Mouse (Mus musculus) hindbrain, embryonic 16.5 days (tissue): ENCODE measurements at regions not wholly inside any gene's neighbourhood (a gene's known extent, or its start where the extent isn't known, plus 50 kb on each side); places are given as distances from the start of the nearest gene placed in this dataset.

Experiments used
- ATAC-seq: fragments of 200-750 bp; cut with Nextera tagmentation; 2 replicates; pipeline ENCODE4 v1.8.0; 2017; ENCODE audit warnings: moderate TSS enrichment, moderate library complexity
- H3K27ac ChIP-seq: fragments of 300-500 bp; sonication (generic); 2 replicates; pipeline ENCODE4 v1.5.1; 2014; ENCODE audit warnings: low read depth, mild to moderate bottlenecking, control low read depth, low read length, moderate library complexity
- H3K27me3 ChIP-seq: fragments of 300-500 bp; sonication (generic); replicated peaks from 2 replicates; pipeline ENCODE4 v1.6.1; 2014; ENCODE audit warnings: low read length; ENCODE audit not compliant: control insufficient read depth, insufficient read depth
- H3K36me3 ChIP-seq: fragments of 300-500 bp; sonication (generic); 2 replicates; pipeline ENCODE4 v1.6.1; 2014; ENCODE audit warnings: mild to moderate bottlenecking, low read length, moderate library complexity, mixed read lengths; ENCODE audit not compliant: control insufficient read depth, insufficient read depth
- H3K4me1 ChIP-seq: fragments of 300-500 bp; sonication (generic); 2 replicates; pipeline ENCODE4 v1.6.1; 2014; ENCODE audit warnings: low read depth, low read length; ENCODE audit not compliant: control insufficient read depth, insufficient read depth
- H3K4me2 ChIP-seq: fragments of 300-500 bp; sonication (generic); 2 replicates; pipeline ENCODE4 v1.6.1; 2014; ENCODE audit warnings: mild to moderate bottlenecking, low read length, control low read depth, moderate library complexity
- H3K4me3 ChIP-seq: fragments of 300-500 bp; sonication (generic); 2 replicates; pipeline ENCODE4 v1.5.1; 2014; ENCODE audit warnings: mild to moderate bottlenecking, low read length, control low read depth, moderate library complexity
- H3K9ac ChIP-seq: fragments of 300-500 bp; sonication (generic); 2 replicates; pipeline ENCODE4 v1.6.1; 2014; ENCODE audit warnings: low read depth, mild to moderate bottlenecking, control low read depth, low read length, moderate library complexity
- H3K9me3 ChIP-seq: fragments of 300-500 bp; sonication (generic); 2 replicates; pipeline ENCODE4 v1.6.1; 2014; ENCODE audit warnings: mild to moderate bottlenecking, low read length, moderate library complexity; ENCODE audit not compliant: control insufficient read depth
- WGBS: fragments of 180-500 bp; shearing (Covaris S2); extraction: QIAGEN DNeasy Blood & Tissue Kit; methylation state at CpG from one replicate; pipeline ENCODE4 v1.1.7; 2014; 5-methylcytosine and 5-hydroxymethylcytosine counted together

DNA sequence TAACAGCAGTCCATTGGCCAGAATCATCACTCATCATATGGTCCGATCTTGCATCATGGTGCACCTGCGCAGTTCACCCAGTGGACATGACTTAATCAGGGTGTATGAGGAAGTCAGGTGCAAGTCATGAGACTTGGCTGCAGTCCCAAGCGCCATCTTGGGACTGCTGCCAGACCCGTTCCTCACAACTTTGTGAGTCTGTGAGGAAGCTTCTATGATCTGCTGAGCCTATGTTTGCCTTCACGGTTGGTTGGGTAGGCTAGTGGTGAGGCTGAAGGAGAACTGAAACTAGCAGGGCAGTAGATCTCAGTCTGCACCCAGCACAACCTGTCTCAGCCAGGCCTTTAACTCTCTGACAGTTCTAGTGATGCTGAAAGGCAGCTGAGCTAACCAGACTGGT, 250.2 kb upstream of the 2610001J05Rik start:
- Histone ChIP-seq H3K4me3 (no peak overlapping the region), H3K4me1 (no peaks in the 10 kb centered on the region), H3K27ac (no peak overlapping the region), H3K27me3 (no peaks in the 10 kb centered on the region), H3K9me3 (no peaks in the 10 kb centered on the region), H3K4me2 (no peak overlapping the region), H3K36me3 (no peaks in the 10 kb centered on the region), H3K9ac (no peak overlapping the region)
- ATAC-seq = no peak
- WGBS = 95% methylated on average over 5 of the region's 5 CpGs

DNA sequence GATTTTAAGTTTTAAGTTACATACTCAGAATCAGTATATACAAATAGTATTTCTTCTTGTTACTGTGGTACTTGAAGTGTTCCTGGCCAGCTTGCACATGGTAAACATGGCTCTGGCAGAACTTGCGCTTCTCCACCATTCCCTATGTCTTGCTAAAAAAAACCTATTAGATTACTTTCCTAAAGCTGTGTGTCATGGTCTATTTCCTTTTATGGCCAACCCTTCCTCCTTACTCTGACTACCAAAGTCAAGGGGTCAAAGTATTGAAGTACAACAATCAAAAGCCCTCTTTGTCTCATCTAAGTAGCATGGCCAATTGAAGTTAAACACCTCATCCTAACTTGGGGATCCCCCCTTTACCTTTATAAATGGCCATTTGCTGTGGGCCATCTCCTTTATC, 223.6 kb upstream of the 2610001J05Rik start:
- H3K9me3 ChIP-seq = no peaks in the 10 kb centered on the region
- no peaks in the 10 kb centered on the region for H3K36me3 ChIP-seq
- WGBS = 59% methylated on average over 1 of the region's 1 CpGs
- no peak overlapping the region for H3K27ac ChIP-seq
- no peak for ATAC-seq
- no peak overlapping the region for H3K9ac ChIP-seq
- H3K27me3 ChIP-seq = no peaks in the 10 kb centered on the region
- H3K4me3 ChIP-seq = no peak overlapping the region
- H3K4me1 ChIP-seq = no peaks in the 10 kb centered on the region
- no peak overlapping the region for H3K4me2 ChIP-seq

DNA sequence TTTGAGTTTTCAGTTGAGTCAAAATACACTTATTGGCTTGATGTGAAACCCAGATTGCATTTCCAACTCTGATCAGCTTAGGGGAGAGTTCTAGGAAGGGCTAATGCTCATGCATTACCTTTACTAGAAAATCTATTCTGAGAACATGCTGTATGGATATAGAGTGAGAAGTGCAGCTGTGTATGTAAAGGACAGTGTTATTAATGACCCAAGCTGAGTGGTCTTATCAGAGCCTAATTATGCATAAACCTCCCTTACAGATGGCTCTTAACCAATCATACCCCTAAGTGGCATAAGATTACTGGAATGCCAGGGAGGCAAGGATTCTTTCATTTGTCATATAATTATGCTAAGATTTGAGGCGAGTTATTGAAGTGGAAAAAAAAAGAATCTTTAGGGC, 210.6 kb upstream of the 2610001J05Rik start:
- WGBS = 67% methylated on average over 1 of the region's 1 CpGs
- Histone ChIP-seq H3K9me3 (no peaks in the 10 kb centered on the region), H3K36me3 (no peaks in the 10 kb centered on the region), H3K27me3 (no peaks in the 10 kb centered on the region), H3K27ac (no peak overlapping the region), H3K4me2 (no peak overlapping the region), H3K4me3 (no peak overlapping the region), H3K4me1 (no peaks in the 10 kb centered on the region), H3K9ac (no peak overlapping the region)
- no peak for ATAC-seq

DNA sequence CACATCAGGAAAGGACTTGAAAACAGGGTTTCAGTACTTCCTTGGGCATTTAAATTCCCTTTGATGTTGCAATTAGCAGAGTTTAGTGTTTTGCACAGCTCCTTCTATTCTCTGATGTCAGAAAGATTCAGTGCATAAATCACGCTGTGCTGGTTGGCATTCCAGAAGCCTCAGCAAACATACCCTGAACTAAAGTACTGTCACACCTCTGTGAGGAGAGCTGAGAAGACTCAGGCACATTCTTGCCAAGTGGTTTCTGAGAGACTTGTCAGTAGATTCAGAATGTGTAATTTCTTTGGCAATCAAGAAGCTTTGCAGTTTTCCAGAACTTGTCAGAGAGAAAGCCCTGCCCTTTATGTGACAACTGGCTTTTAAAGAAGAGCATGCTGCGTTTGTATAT, 192.4 kb upstream of the 2610001J05Rik start:
- Histone ChIP-seq H3K4me2 (no peak overlapping the region), H3K36me3 (no peaks in the 10 kb centered on the region), H3K4me1 (no peaks in the 10 kb centered on the region), H3K4me3 (no peak overlapping the region), H3K9ac (no peak overlapping the region), H3K27me3 (no peaks in the 10 kb centered on the region), H3K27ac (no peak overlapping the region), H3K9me3 (no peaks in the 10 kb centered on the region)
- no peak for ATAC-seq
- 66% methylated on average over 2 of the region's 2 CpGs for WGBS

DNA sequence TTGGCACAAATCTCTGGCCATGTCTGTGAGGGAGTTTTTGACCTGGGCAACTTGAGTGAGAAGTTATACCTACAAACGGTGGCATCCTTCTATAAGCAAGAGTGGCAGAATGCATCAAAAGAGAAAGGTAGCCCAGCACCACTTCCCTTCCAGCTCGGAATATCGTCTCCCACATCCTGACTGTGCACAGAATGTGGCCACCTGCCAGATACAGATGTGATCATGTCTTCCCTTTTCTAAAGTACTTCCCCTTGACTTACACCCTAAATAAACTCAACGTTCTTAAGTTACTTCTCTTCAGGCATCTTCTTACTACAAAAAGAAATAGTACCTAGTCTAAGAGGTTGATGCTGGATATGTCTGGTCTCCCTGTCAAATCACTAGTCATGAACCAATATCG, 175.2 kb upstream of the 2610001J05Rik start:
- Histone ChIP-seq H3K4me2 (no peak overlapping the region), H3K27me3 (no peaks in the 10 kb centered on the region), H3K9ac (no peak overlapping the region), H3K27ac (no peak overlapping the region), H3K9me3 (no peaks in the 10 kb centered on the region), H3K36me3 (no peaks in the 10 kb centered on the region), H3K4me1 (no peaks in the 10 kb centered on the region), H3K4me3 (no peak overlapping the region)
- WGBS = 90% methylated on average over 5 of the region's 5 CpGs
- no peak for ATAC-seq

DNA sequence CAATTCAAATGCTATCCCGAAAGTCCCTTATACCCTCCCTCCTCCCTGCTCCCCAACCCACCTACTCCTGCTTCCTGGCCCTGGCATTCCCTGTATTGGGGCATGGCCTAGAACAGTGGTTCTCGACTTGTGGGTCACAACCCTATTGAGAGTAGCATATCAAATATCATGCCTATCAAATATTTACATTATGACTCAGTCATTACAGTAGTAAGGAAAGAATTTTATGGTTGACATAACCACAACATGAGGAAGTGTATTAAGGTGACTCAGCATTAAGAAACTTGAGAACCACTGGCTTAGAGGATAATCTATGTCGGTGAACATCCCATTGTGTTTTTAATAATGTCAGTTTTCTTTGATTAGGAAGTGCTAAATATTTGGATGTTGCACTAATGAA, 173.3 kb upstream of the 2610001J05Rik start:
- H3K27me3 ChIP-seq = no peaks in the 10 kb centered on the region
- 80% methylated on average over 3 of the region's 3 CpGs for WGBS
- H3K4me3 ChIP-seq = no peak overlapping the region
- ATAC-seq = no peak
- no peak overlapping the region for H3K9ac ChIP-seq
- H3K4me1 ChIP-seq = no peaks in the 10 kb centered on the region
- H3K4me2 ChIP-seq = no peak overlapping the region
- H3K9me3 ChIP-seq = no peaks in the 10 kb centered on the region
- H3K27ac ChIP-seq = no peak overlapping the region
- H3K36me3 ChIP-seq = no peaks in the 10 kb centered on the region

DNA sequence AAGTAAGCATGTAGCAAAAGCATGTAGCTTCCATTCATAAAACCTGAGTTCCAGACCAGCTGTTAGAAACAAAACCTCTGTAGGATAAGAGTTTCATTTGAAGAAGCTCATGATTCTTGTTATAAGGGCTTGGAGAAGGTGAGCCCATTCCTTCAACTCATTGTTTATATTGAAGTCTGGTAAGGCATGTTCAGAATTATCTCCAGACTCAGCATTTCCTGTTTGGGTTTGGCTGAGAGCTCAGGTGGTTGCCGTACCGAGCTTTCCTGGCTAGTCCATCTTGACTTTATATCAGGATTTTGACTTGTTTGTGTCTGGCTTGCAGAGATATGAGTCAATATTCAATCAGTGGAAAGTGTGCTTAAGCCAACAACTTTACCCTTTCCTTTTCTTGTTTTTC, 154.6 kb upstream of the 2610001J05Rik start:
- ATAC-seq = no peak
- Histone ChIP-seq H3K4me2 (no peak overlapping the region), H3K9ac (no peak overlapping the region), H3K27ac (no peak overlapping the region), H3K9me3 (no peaks in the 10 kb centered on the region), H3K27me3 (no peaks in the 10 kb centered on the region), H3K4me3 (no peak overlapping the region), H3K4me1 (no peaks in the 10 kb centered on the region), H3K36me3 (no peaks in the 10 kb centered on the region)
- WGBS = 82% methylated on average over 2 of the region's 2 CpGs

DNA sequence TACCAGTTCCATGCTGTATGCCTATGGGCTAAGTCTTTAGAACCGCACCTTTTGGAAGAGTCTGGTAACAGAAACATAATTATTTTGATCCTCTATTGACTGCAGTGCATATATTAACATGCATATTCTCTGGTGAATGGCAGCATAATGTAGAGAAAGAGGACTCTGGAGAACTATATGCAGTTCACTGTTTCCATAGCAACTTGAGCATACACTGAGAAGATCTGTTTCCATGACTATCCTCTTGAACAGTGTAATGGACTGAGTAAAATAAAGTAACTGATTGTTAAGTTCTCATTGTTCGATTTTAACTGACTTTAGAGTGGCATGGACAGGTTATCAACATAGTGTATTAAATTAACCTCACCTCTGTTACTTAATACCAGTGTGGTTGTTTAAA, 147.6 kb upstream of the 2610001J05Rik start:
- 50% methylated on average over 2 of the region's 2 CpGs for WGBS
- no peaks in the 10 kb centered on the region for H3K9me3 ChIP-seq
- peak; percentile 97 for ATAC-seq

DNA sequence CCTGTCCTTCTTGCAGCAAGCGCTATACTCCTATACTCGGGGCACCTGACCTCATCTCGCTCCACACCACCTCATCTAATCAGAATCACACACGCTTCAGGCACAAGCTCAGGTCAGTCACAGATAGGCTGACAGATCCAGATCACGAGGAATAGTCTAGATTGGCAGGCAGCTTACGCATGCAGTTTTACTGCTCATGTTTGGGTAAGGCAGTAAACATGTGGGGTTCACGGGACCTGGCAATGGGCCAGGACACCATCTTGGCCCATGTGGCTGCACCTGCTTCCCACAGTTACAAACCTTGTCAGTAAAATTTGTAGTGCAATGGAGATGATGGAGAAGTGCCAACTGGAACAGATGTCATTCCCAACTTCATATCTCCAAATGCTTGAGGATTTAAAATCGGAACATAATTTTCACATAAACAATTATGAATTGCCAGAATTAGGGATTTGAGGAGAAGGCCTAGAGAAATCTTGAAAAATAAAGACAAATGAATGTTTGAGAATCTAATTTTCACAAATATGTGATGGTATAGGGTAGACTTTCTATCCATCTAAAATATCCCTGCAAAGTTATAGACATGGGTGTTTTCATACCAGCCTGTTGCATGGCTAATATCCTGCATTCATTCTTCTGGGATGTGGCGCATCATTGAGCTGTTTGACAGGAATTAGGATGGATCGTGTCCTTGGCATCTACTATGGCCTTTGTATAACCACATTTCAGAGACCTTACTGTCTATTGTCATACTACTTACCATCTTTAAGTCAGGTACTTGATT, 111.5 kb upstream of the 2610001J05Rik start:
- 82% methylated on average over 10 of the region's 10 CpGs for WGBS
- H3K4me2 ChIP-seq = no peak overlapping the region
- ATAC-seq = peak; percentile 81

More for the DNA sequence above, 147.6 kb upstream of the 2610001J05Rik start:
- Histone ChIP-seq H3K4me3 (no peak overlapping the region), H3K27me3 (no peaks in the 10 kb centered on the region), H3K4me1 (no peaks in the 10 kb centered on the region), H3K27ac (no peak overlapping the region), H3K36me3 (no peaks in the 10 kb centered on the region), H3K4me2 (no peak overlapping the region), H3K9ac (no peak overlapping the region)

More for the DNA sequence above, 111.5 kb upstream of the 2610001J05Rik start:
- Histone ChIP-seq H3K9ac (no peak overlapping the region), H3K4me3 (no peak overlapping the region), H3K36me3 (no peaks in the 10 kb centered on the region), H3K27me3 (no peaks in the 10 kb centered on the region), H3K27ac (no peak overlapping the region), H3K4me1 (no peaks in the 10 kb centered on the region), H3K9me3 (no peaks in the 10 kb centered on the region)
